Mouse (Mus musculus) intestine, embryonic 16.5 days (tissue): ENCODE measurements around the gene Otud3. TPM values are rescaled to one million over a fixed set of nuclear protein-coding genes. Genes with fewer than 3 reads are reported as not detected.

ENCODE experiments used
- polyA plus RNA-seq: library from polyadenylated mRNA; unstranded; fragments of >200 nt; fragmentation: Nextera tagmentation; extraction: Ambion mirVana; gene quantifications from 2 replicates; pipeline ENCODE4 v1.2.1, GENCODE M21; 2015

Gene Otud3
- polyA plus RNA-seq, 1 experiment from 2014 or later: 4.6 TPM

Other genes starting within 250 kb of the Otud3 start
- 0.13 and 0.16 TPM in 2 replicates for gene Pla2g2c, start 189.2 kb downstream of the Otud3 start, polyA plus RNA-seq
- gene Ubxn10, start 176.8 kb downstream of the Otud3 start, polyA plus RNA-seq: 1.3 and 1.5 TPM in 2 replicates
- gene Pla2g2f, start 156.3 kb downstream of the Otud3 start, polyA plus RNA-seq: 2.3 and 2.7 TPM in 2 replicates
- 0.44 and 0.75 TPM in 2 replicates for gene Pla2g2d, start 138.2 kb downstream of the Otud3 start, polyA plus RNA-seq
- 0.15 and 0.23 TPM in 2 replicates for gene Pla2g5, start 50.5 kb downstream of the Otud3 start, polyA plus RNA-seq
- not detected in 2 replicates for gene Gm13030, start 40.0 kb downstream of the Otud3 start, polyA plus RNA-seq
- gene Pla2g2e, start 36.0 kb downstream of the Otud3 start, polyA plus RNA-seq: 0.18 TPM in 1 of 2 replicates, not detected in the other
- 106 and 121 TPM in 2 replicates for gene Rnf186, start 53.2 kb upstream of the Otud3 start, polyA plus RNA-seq
- 16.3 and 17.1 TPM in 2 replicates for gene Tmco4, start 58.9 kb upstream of the Otud3 start, polyA plus RNA-seq
- 0.05 TPM in 1 of 2 replicates, not detected in the other for gene Htr6, start 161.6 kb upstream of the Otud3 start, polyA plus RNA-seq
- 38.9 and 43.3 TPM in 2 replicates for gene Nbl1, start 179.0 kb upstream of the Otud3 start, polyA plus RNA-seq
- 658 and 660 TPM in 2 replicates for gene Minos1, start 217.2 kb upstream of the Otud3 start, polyA plus RNA-seq